Mouse (Mus musculus): ENCODE measurements at regions not wholly inside any gene's neighbourhood (a gene's known extent, or its start where the extent isn't known, plus 50 kb on each side); places are given as distances from the start of the nearest gene placed in this dataset.
A peak's percentile ranks its signal among the peaks of the same experiment; 100 is the strongest.

- DNase-seq (ENCODE audit: low read depth), result peak; percentile 54
Measured at GRCm38 (mm10) chr3:91416137-91416536, 325.5 kb upstream of the 9130204L05Rik start.
